Mouse (Mus musculus) MEL (cell line): ENCODE data around the gene Fra10ac1. TPM values are rescaled to one million over a fixed set of nuclear protein-coding genes. Genes with fewer than 3 reads are reported as not detected.

Experiments
- DNase-seq: peaks from one replicate; pipeline ENCODE4 v3.0.0; 2011; ENCODE audit warnings: low read depth, low spot score
- H3K27ac ChIP-seq: 2 replicates; pipeline ENCODE4 v1.5.1; 2012; ENCODE audit warnings: low read depth, mild to moderate bottlenecking, control low read depth, low read length, moderate library complexity; ENCODE audit not compliant: control insufficient read depth
- H3K27me3 ChIP-seq, 2 experiments: fragments of 150-350 bp in 1 of 2; sonication (generic) in 1 of 2; 2 replicates each; pipeline ENCODE4 v1.6.1; 2012; ENCODE audit warnings: low read length in 2 of 2, mild to moderate bottlenecking in 2 of 2, improper control_type of control experiment in 1 of 2, moderate library complexity in 1 of 2; ENCODE audit not compliant: insufficient read depth in 2 of 2, control insufficient read depth in 1 of 2
- H3K36me3 ChIP-seq, 2 experiments: 2 replicates each; pipeline ENCODE4 v1.6.1; 2012 to 2014; ENCODE audit warnings: low read length in 2 of 2, improper control_type of control experiment in 1 of 2, inconsistent platforms in 1 of 2, mild to moderate bottlenecking in 1 of 2; ENCODE audit not compliant: insufficient read depth in 2 of 2, control insufficient read depth in 1 of 2
- H3K4me1 ChIP-seq, 2 experiments: fragments of 150-350 bp in 1 of 2; sonication (generic) in 1 of 2; 2 replicates each; pipeline ENCODE4 v1.6.1; 2012; ENCODE audit warnings: low read length in 2 of 2, improper control_type of control experiment in 1 of 2, mild to moderate bottlenecking in 1 of 2; ENCODE audit not compliant: insufficient read depth in 2 of 2, control insufficient read depth in 1 of 2
- H3K4me3 ChIP-seq, 2 experiments: fragments of 150-350 bp in 1 of 2; sonication (generic) in 1 of 2; 2 replicates each; pipeline ENCODE4 v1.5.1; 2012; ENCODE audit warnings: low read depth in 2 of 2, low read length in 2 of 2, mild to moderate bottlenecking in 2 of 2, moderate library complexity in 2 of 2, control low read depth in 1 of 2, improper control_type of control experiment in 1 of 2; ENCODE audit not compliant: control insufficient read depth in 1 of 2, insufficient read depth in 1 of 2
- H3K79me2 ChIP-seq: 2 replicates; pipeline ENCODE4 v1.6.1; 2012; ENCODE audit warnings: mild to moderate bottlenecking, low read length, moderate library complexity; ENCODE audit not compliant: control insufficient read depth, poor library complexity, insufficient read depth
- H3K9ac ChIP-seq: 2 replicates; pipeline ENCODE4 v1.6.1; 2012; ENCODE audit warnings: low read depth, mild to moderate bottlenecking, control low read depth, low read length, moderate library complexity; ENCODE audit not compliant: control insufficient read depth, poor library complexity, severe bottlenecking
- H3K9me3 ChIP-seq: fragments of 150-350 bp; sonication (generic); replicated peaks from 2 replicates; pipeline ENCODE4 v1.6.1; 2012; ENCODE audit warnings: mild to moderate bottlenecking, low read length, improper control_type of control experiment, moderate library complexity; ENCODE audit not compliant: insufficient read depth
- CHD2 ChIP-seq: IDR thresholded peaks from 2 replicates; pipeline ENCODE4 v1.6.1; 2011; ENCODE audit warnings: low read length, improper control_type of control experiment
- ELF1 ChIP-seq: IDR thresholded peaks from 2 replicates; pipeline ENCODE4 v1.6.1; 2014; ENCODE audit warnings: low read depth, mild to moderate bottlenecking, inconsistent platforms, low read length, improper control_type of control experiment, moderate library complexity
- EP300 ChIP-seq, 2 experiments: IDR thresholded peaks; 2 replicates each; pipeline ENCODE4 v1.6.1; 2011; ENCODE audit warnings: improper control_type of control experiment in 2 of 2, low read length in 2 of 2, low read depth in 1 of 2, mild to moderate bottlenecking in 1 of 2
- HCFC1 ChIP-seq: IDR thresholded peaks from 2 replicates; pipeline ENCODE4 v1.6.1; 2012; ENCODE audit warnings: low read depth, mild to moderate bottlenecking, inconsistent platforms, low read length, improper control_type of control experiment, moderate library complexity
- JUND ChIP-seq: IDR thresholded peaks from 2 replicates; pipeline ENCODE4 v1.6.1; 2011; ENCODE audit warnings: low read depth, mild to moderate bottlenecking, improper control_type of control experiment, low read length
- KAT2A ChIP-seq: conservative IDR thresholded peaks from 2 replicates; pipeline ENCODE4 v1.6.1; 2012; ENCODE audit warnings: low read depth, low read length, improper control_type of control experiment, inconsistent platforms
- MAFK ChIP-seq: IDR thresholded peaks from 2 replicates; pipeline ENCODE4 v1.6.1; 2011; ENCODE audit warnings: low read depth, mild to moderate bottlenecking, low read length, improper control_type of control experiment, borderline replicate concordance
- MAZ ChIP-seq: IDR thresholded peaks from 2 replicates; pipeline ENCODE4 v1.6.1; 2012; ENCODE audit warnings: low read depth, mild to moderate bottlenecking, inconsistent platforms, low read length, improper control_type of control experiment
- MXI1 ChIP-seq: IDR thresholded peaks from 2 replicates; pipeline ENCODE4 v1.6.1; 2011; ENCODE audit warnings: mild to moderate bottlenecking, low read depth, low read length, improper control_type of control experiment
- MYC ChIP-seq: IDR thresholded peaks from 2 replicates; pipeline ENCODE4 v1.6.1; 2011; ENCODE audit warnings: low read depth, mild to moderate bottlenecking, low read length, improper control_type of control experiment, moderate library complexity
- NELFE ChIP-seq: IDR thresholded peaks from 2 replicates; pipeline ENCODE4 v1.6.1; 2011; ENCODE audit warnings: low read depth, low read length, improper control_type of control experiment
- NRF1 ChIP-seq: IDR thresholded peaks from 2 replicates; pipeline ENCODE4 v1.6.1; 2014; ENCODE audit warnings: low read depth, mild to moderate bottlenecking, inconsistent platforms, low read length, improper control_type of control experiment, moderate library complexity; ENCODE audit not compliant: poor library complexity, insufficient read depth, severe bottlenecking
- POLR2A ChIP-seq, 2 experiments: IDR thresholded peaks; 2 replicates each; pipeline ENCODE4 v1.6.1; 2011 to 2012; ENCODE audit warnings: low read length in 2 of 2, mild to moderate bottlenecking in 2 of 2, control low read depth in 1 of 2, improper control_type of control experiment in 1 of 2, low read depth in 1 of 2, moderate library complexity in 1 of 2; ENCODE audit not compliant: control insufficient read depth in 1 of 2, insufficient read depth in 1 of 2, poor library complexity in 1 of 2
- POLR2AphosphoS2 ChIP-seq: IDR thresholded peaks from 2 replicates; pipeline ENCODE4 v1.6.1; 2011; ENCODE audit warnings: low read length, improper control_type of control experiment
- RAD21 ChIP-seq: IDR thresholded peaks from 2 replicates; pipeline ENCODE4 v1.6.1; 2011; ENCODE audit warnings: mild to moderate bottlenecking, low read depth, low read length, improper control_type of control experiment
- SIN3A ChIP-seq: IDR thresholded peaks from 2 replicates; pipeline ENCODE4 v1.6.1; 2012; ENCODE audit warnings: low read length, improper control_type of control experiment, inconsistent platforms
- TAL1 ChIP-seq: IDR thresholded peaks from 2 replicates; pipeline ENCODE4 v1.6.1; 2012; ENCODE audit warnings: mild to moderate bottlenecking, inconsistent platforms, low read length, moderate library complexity, mixed read lengths
- TBP ChIP-seq: IDR thresholded peaks from 2 replicates; pipeline ENCODE4 v1.8.0; 2011; ENCODE audit warnings: low read depth, low read length, improper control_type of control experiment
- TCF12 ChIP-seq: IDR thresholded peaks from 2 replicates; pipeline ENCODE4 v1.6.1; 2014; ENCODE audit warnings: low read depth, mild to moderate bottlenecking, inconsistent platforms, low read length, improper control_type of control experiment, moderate library complexity
- UBTF ChIP-seq: IDR thresholded peaks from 2 replicates; pipeline ENCODE4 v1.6.1; 2012; ENCODE audit warnings: low read depth, mild to moderate bottlenecking, inconsistent platforms, low read length, improper control_type of control experiment, moderate library complexity, borderline replicate concordance; ENCODE audit not compliant: insufficient read depth
- ZNF384 ChIP-seq: IDR thresholded peaks from 2 replicates; pipeline ENCODE4 v1.6.1; 2012; ENCODE audit warnings: low read depth, mild to moderate bottlenecking, inconsistent platforms, low read length, improper control_type of control experiment
- polyA plus RNA-seq, 2 experiments: library from polyadenylated mRNA; stranded (reverse) in 1 of 2; unstranded in 1 of 2; fragments of >175 nt in 1 of 2; fragments of >200 nt in 1 of 2; gene quantifications; 2 replicates each; pipeline versions ENCODE4 v1.2.1 to v1.2.4; 2012; ENCODE audit warnings: low replicate concordance in 2 of 2, low read depth in 1 of 2; ENCODE audit not compliant: insufficient read length in 2 of 2, insufficient read depth in 1 of 2, missing spikeins in 1 of 2
- total RNA-seq: library from RNA; depleted of rRNA; stranded (reverse); fragments of 300-350 nt; gene quantifications from 2 replicates; pipeline ENCODE4 v1.2.3, GENCODE M21; 2012; rRNA removed

Fra10ac1 gene
- 9.1 and 10.7 TPM in 2 replicates for total RNA-seq
- polyA plus RNA-seq: 10 to 100 TPM in 1 of 2 experiments, not detected in 1; 17.0 TPM

- Histone ChIP-seq H3K9ac (peak within 1 kb of the TSS; percentile 89), H3K79me2 (peaks cover 2% of the 10 kb centered on the region; the same call in 1 of the 2 replicates), H3K4me1 (peaks cover 0 to 6% of the 10 kb centered on the region in 2 experiments; a peak in 2 of 4 replicates), H3K27me3 (no peaks in the 10 kb centered on the region; a peak in 1 of 4 replicates), H3K9me3 (no peaks in the 10 kb centered on the region)
- TF ChIP-seq NELFE (peak; percentile 77), POLR2A (IDR thresholded peaks at IDR 0.05; ENCODE audit: control insufficient read depth in 1 of 2, insufficient read depth in 1 of 2, low read depth in 1 of 2, low read length in 2 of 2, poor library complexity in 1 of 2) (peak; percentile 82 to 92), NRF1 (peak; percentile 45; the same call in 1 of the 2 replicates), ELF1 (peak; percentile 72; the same call in 1 of the 2 replicates), POLR2AphosphoS2 (0 out of 2 replicates have a peak, but pooled peaks have one; percentile 42), EP300 (IDR thresholded peaks at IDR 0.05; ENCODE audit: low read depth in 1 of 2, low read length in 2 of 2) (peak in 1 of 2 experiments; percentile 18; a peak in 1 of 4 replicates), MYC (no peak), MXI1 (peak; percentile 85), TBP (peak; percentile 66; the same call in 1 of the 2 replicates), HCFC1 (peak; percentile 88), MAFK (no peak), UBTF (no peak), TCF12 (peak; percentile 62; the same call in 1 of the 2 replicates), SIN3A (peak; percentile 78; the same call in 1 of the 2 replicates), MAZ (no peak)
- TF ChIP-seq, all 39 proteins: peak for 11
- Histone ChIP-seq H3K4me3 (peak within 1 kb of the TSS; percentile 72 to 95), H3K27ac (peak within 1 kb of the TSS; percentile 78), H3K36me3 (peaks cover 0 to 4% of the 10 kb centered on the region in 2 experiments; a peak in 1 of 4 replicates)
- DNase-seq: peak; percentile 92
These were observed at the start of gene Fra10ac1 for GRCm38 (mm10) chr19:38223905-38224684. Fra10ac1 (minus strand) TSS chr19:38224156.

DNA sequence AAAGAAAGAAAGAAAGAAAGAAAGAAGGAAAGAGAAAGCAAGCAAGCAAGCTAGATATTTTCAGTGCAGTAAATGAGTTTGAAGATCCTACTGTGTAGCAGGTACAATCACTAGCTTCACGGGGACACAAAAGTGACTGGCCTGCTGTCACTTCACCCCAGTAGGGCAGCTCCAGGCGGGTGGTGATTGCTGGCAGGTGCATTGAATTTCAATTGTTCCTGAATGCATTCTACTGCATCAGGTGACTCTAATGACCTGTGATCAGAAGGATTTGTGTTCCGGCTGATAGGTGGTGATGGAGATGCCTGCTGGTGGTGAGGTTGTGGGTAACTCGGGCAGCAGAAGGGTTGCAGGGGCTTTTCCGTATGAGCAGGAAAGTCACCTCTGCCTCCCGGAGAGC lies 47.1 kb upstream of the Fra10ac1 start:
- H3K27ac ChIP-seq: no peak overlapping the region
- no peak for DNase-seq
- no peak overlapping the region for H3K9ac ChIP-seq
- no peaks in the 10 kb centered on the region for H3K4me1 ChIP-seq
- no peaks in the 10 kb centered on the region for H3K9me3 ChIP-seq
- no peak overlapping the region for H3K4me3 ChIP-seq
- no peaks in the 10 kb centered on the region for H3K36me3 ChIP-seq
- peaks cover 0 to 1% of the 10 kb centered on the region in 2 experiments; a peak in 1 of 4 replicates for H3K27me3 ChIP-seq
- no peak for TF ChIP-seq MXI1
- no peak for TF ChIP-seq MAZ
- TF ChIP-seq UBTF: no peak
- no peak for TF ChIP-seq MAFK
- TF ChIP-seq CHD2: no peak
- no peak for TF ChIP-seq ZNF384
- TF ChIP-seq JUND: no peak
- no peak for TF ChIP-seq RAD21
- TF ChIP-seq KAT2A: no peak
- no peak for TF ChIP-seq TAL1
- no peak for TF ChIP-seq POLR2AphosphoS2
- no peak for TF ChIP-seq TBP
- H3K79me2 ChIP-seq: no peaks in the 10 kb centered on the region
